Mouse (Mus musculus) regulatory T cell (primary cell): ENCODE results near the gene Prickle2.

Experiments used
- in situ Hi-C: fragments of 300-600 bp; cut with MboI, MseI; formaldehyde crosslinking; loops from one replicate; pipeline ENCODE4 v1.15.1; 2025; ENCODE audit warnings: high pct_unique_total_duplicates

Gene Prickle2

GRCm38 (mm10) chr6:92518438-92518968 is 187.5 kb downstream of the Prickle2 start:
- in situ Hi-C loops = no loop called here

- in situ Hi-C loops = no loop called here
Measured at GRCm38 (mm10) chr6:92517002-92517401, 189.0 kb downstream of the Prickle2 start.

- in situ Hi-C loops = no loop called here
Measured at GRCm38 (mm10) chr6:92512001-92512400, 194.0 kb downstream of the Prickle2 start.

DNA sequence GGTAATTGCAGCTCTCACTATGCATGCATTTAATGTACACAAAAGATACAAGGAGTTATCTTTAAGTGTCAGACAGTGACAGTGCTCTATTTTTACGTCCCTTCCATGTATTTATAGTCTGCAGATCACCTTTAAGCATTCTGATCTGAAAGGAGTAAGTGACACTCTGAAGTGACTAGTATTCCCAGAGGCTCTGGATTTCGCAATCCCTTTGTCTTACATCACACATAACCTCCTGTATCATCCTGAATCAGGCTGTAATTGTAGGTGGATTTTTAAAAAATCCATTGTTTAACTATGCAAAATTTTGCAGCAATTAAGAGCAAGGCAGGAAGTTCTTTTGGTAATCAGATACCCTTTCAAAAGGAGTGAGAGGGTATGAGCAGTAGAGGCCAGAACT is 196.2 kb downstream of the Prickle2 start:
- in situ Hi-C loops = no loop called here

DNA sequence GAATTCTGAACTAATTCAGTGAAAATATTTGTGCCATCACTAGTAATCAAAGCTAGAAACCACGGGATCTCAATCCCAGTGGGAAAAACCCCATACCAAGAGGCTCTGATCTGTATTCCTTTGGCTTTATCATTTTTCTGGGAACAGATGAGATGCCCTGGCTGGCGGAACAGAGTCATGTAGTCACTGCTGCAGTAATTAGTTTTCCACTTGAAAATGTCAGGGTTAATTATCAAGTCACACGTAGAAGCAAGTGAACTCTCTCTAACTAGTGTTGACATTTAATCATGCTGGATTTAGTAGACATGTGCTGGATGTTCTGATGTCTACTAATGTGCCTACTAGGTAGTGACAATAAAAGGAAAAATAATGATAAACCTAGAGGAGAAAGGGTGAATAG is 199.7 kb downstream of the Prickle2 start:
- in situ Hi-C loops = no loop called here

DNA sequence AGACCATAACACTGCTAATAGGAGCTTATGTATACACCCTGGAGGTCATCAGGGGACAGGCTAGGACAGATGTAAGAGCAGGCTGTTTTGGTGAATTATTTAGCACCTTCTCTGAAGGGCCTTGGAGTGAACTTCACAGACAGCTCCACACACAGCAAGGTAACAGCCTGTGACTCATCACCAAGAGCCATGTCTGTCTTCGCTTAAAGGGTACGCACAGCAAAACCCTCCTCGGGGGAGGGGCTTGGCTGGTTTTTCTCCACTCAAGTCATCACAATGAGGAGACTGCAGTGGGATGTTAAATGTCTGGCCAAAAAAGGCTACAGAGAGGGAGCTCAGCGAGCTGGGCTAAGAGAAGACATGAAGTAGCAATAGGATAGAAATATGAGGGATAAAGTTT is 206.5 kb downstream of the Prickle2 start:
- in situ Hi-C loops = no loop called here

- in situ Hi-C loops = no loop called here
Measured at GRCm38 (mm10) chr6:92498574-92498973, 207.4 kb downstream of the Prickle2 start.

DNA sequence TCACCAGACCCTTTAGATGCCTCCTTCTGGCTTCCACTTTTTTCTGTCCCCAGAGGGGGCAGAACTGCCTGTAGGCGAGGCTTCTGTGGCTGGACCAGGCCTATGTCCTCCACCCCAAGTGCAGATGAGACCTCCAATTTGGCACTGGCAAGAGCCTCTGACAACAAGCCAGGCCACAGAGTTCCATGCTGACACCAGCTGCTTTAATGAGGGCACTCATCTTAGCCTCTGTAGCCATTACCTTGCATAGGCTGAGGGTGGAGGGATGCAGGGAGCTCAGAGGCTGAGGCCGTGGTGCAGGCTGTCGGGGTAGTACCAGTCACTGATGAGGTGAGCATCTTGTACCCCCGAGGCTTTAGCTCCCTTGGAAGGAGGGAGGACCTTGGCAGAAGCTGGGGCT is 208.7 kb downstream of the Prickle2 start:
- in situ Hi-C loops = no loop called here

GRCm38 (mm10) chr6:92495500-92495899 is 210.5 kb downstream of the Prickle2 start:
- in situ Hi-C loops = no loop called here

DNA sequence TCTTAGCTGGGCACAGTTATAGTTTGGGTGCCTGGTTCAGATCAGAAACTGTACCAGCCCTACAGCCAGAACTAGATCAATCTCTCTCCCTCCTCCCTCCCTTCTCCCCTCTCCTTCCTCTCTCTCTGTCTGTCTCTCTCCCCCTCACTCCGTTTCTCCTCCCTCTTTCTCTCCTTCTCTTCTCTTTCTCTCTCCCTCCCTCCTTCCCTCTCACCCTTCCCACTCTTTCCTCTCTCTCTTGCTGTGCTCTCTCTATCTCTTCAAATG is 224.3 kb downstream of the Prickle2 start:
- in situ Hi-C loops = no loop called here

DNA sequence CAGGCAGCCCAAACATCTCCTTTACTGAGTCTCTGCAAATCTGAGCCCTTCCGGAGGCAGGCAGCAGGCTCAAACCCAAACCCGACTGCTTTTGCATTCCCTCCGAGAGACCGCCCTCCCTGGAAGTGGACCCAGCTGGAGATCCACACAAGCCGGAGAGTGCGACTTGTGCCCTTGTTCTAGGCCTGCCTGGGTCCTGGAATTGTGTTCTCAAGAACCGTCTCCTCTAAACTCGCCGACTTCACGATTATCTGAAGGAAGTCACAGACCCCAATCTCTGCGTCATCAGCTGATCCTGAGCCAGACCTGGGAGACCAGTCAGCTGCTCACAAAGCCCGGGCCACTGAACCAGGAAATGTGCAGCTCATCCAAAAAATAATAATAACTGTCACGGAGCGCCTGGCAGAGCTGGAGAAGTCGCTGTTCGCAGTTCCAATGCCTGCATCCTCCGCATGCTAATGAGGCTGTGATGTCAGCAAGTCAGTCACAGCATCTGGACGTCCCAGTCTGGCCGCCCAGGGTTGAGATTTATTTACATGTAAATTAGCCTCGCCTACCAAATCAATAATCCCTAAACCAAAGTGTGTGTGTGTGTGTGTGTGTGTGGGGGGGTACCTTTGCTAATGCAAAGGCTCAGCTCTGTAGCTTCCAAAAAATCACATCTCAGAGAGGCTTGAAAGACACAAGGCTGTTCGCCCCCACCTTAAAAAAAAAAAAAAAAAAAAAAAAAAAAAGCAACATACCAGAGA is 224.8 kb downstream of the Prickle2 start:
- in situ Hi-C loops = no loop called here

DNA sequence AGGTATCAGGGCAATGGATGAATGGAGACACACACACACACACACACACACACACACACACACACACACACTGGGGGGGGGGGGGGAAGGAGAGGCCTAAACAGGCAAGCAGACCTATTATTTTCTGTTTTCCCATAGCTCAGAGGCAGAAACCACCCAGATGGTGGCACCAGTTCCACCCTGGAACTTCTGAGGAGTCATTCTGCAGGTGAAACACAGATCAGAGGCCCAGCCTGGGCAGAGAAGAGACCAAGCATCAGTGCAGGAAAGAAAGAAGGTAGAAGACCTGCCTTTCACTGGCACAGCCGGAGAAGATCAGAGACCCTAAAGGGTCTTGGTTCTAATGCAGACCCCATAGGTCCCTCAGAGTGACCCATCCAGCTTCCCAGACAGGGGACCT is 227.3 kb downstream of the Prickle2 start:
- in situ Hi-C loops = no loop called here

DNA sequence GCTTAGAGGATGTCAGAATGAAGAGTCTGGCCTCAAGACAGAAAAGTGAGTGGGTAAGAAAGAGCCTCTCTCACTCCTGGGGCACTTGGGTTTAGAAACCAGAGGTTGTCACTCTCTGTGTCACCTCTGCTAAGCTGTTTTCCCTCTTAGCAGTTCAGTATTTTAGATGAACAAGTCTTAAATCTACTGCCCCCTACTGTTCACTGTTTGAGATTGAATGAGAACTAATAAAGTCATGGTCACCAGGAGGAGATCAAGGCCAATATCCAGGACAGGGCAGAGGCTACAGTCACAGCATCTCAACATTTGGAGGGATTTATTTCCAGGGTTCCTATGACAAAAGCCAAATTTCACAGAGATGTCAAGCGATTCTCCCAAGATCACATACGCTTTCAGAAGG is 228.3 kb downstream of the Prickle2 start:
- in situ Hi-C loops = no loop called here

DNA sequence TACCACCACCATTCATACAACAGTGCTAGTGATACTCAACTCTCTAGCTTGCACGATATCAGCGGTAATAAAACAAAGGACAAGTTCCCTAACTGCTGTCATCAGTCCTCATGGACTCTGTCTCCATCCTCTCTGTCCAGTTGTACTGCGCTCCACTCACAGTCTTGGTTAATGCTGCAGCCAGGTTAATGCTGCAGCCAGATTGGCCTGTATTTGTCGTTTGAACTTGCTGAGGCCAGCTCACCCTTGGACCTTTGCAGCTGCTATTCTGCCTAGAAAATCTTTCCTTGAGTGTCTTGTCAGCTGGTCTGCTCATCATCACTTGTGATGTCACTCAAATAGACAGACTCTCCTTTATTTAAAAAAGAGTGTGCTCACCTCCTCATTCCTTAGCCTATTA is 236.5 kb downstream of the Prickle2 start:
- in situ Hi-C loops = no loop called here

DNA sequence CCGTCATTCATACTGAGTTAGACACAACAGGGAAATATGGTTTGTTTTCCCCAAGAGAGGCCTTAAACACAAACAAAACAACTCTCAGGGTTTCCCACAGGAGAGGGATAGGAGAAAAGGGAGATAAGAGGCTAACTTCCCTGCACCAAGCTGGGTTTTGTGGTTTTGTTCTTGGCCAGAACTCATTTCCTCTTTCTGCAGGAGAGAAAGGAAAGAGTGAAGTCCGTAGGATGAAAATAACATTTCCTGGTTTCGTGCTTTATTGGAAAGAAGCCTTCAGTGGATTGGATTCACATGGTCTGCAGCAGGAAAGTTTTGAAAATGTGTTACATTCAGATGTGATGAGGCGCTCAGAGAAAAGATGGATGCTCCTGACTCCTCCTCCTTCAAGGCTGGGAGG is 237.1 kb downstream of the Prickle2 start:
- in situ Hi-C loops = no loop called here

DNA sequence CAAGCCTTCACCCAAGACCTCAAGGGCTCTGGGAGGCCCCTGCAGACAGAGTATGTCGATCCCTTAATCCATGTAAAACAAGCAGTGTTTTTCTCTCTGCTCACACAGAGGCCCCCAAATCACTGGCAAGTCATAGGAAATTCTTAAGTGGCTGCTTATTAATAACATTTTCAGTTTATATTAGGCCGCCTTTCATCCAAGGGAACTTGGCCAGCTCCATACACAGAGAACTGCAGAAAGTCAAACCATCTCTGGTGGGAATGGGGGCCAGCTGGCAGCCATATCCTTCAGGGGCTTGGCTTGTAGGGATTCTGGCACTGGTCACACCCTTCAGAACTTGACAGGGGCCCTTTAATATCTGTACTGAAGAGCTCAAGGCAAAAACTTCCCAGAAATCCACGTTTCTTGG is 237.6 kb downstream of the Prickle2 start:
- in situ Hi-C loops = no loop called here

GRCm38 (mm10) chr6:92467343-92467742 is 238.6 kb downstream of the Prickle2 start:
- in situ Hi-C loops = no loop called here

DNA sequence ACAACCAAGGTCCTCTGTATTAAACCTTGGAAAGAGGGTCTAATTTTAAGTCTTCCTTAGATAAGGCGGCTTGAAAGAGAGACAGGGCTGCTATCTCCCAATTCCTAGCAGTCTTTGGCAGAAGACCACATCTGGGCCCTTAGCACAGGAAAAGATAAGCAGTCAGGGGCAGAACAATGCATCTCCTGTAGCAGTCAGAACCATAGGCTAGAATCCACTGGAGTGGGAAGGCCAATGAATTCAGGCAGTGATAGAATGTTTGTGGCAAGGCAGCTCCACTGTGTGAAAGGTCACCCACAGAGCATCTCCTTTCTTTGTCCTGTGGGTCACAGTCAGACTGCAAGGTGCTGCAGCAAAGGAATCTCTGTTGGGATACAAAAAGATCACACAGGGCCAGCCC is 240.3 kb downstream of the Prickle2 start:
- in situ Hi-C loops = no loop called here

GRCm38 (mm10) chr6:92464781-92465337 is 241.1 kb downstream of the Prickle2 start:
- in situ Hi-C loops = no loop called here

- in situ Hi-C loops = no loop called here
Measured at GRCm38 (mm10) chr6:92463768-92464167, 242.2 kb downstream of the Prickle2 start.

DNA sequence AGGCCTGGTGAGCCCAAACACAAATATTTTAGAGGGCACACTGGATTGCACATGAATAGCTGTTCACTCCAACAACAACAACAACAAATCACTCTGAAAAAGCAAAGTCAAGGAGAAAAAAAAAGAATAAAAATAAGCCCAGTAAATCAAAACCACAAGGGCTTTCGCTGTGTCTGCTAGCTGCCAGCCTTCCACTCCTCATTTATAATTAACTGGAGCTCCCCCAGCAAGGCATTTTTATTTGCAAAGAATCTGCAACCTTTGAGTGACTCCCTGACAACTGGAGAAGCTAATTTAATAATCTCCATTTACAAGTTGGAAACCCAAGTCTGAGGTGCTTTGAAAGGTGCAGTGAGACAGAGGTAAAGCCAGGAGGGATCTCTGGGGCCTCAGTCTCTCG is 245.2 kb downstream of the Prickle2 start:
- in situ Hi-C loops = no loop called here

GRCm38 (mm10) chr6:92458026-92458425 is 247.9 kb downstream of the Prickle2 start:
- in situ Hi-C loops = no loop called here

DNA sequence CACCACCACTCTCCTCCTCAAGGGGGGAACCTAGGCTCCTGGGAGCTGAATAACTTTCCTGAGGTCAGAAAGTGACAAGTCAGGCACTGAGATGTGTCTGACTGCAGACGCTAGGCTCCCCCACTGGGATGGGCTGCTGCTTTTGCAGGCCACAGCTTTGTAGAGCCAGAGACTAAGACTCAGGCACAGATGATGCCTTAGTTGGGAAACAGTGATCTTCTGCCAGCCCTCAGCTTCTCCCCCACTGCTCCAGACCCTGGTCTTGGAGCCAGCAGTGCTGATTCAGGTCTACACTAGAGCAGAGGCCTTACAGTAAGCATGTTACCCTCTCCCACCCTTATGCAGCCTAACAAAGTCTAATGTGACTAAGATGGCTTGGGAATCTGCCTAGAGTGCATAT is 254.5 kb downstream of the Prickle2 start:
- in situ Hi-C loops = no loop called here

DNA sequence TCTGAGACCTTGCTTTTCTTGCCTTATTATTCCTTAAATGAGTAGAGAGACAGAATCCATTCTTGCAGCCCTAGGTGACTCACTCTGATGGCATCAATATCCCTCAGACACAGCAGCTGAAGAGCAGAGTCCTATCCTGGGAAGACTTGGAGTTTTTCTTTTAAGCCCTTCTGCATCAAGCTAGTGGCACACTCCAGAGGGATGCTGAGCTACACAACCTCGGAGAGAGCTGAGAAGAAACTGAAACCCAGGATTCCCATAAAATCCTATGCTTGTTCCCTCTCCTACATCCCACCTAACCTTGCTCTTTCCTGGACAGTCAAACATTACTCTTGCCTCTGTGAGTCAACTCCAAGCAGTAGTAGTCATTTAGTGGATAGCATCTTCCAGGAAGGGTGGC is 256.0 kb downstream of the Prickle2 start:
- in situ Hi-C loops = no loop called here
